Mouse (Mus musculus) embryo, embryonic 9.5 days (tissue): ENCODE measurements around the gene Cd320.
"Not testable (repeated sequence)": the region's sequence is repeated elsewhere in the genome, so short reads cannot be mapped to it uniquely, and the experiment has no call there.

Source experiments
- DNase-seq: peaks from one replicate; pipeline ENCODE4 v3.0.0-alpha.2; 2017; ENCODE audit errors: extremely low spot score

The Cd320 gene

GRCm38 (mm10) chr17:33842966-33843795, at the start of gene Cd320:
Gene Cd320, plus strand, starts transcription at chr17:33843091.
- peak; percentile 92 for DNase-seq

GRCm38 (mm10) chr17:33798306-33798705, 44.6 kb upstream of the Cd320 start:
- DNase-seq: no peak

- DNase-seq: no peak
These were observed 43.6 kb upstream of the Cd320 start for GRCm38 (mm10) chr17:33799277-33799676.

GRCm38 (mm10) chr17:33802221-33802620, 40.7 kb upstream of the Cd320 start:
- DNase-seq: no peak

GRCm38 (mm10) chr17:33804205-33804604, 38.7 kb upstream of the Cd320 start:
- DNase-seq: no peak

- DNase-seq: no peak
These were observed 38.1 kb upstream of the Cd320 start for GRCm38 (mm10) chr17:33804745-33805144.

- no peak for DNase-seq
These were observed 35.6 kb upstream of the Cd320 start for GRCm38 (mm10) chr17:33807181-33807888.

GRCm38 (mm10) chr17:33808192-33808591, 34.7 kb upstream of the Cd320 start:
- no peak for DNase-seq

GRCm38 (mm10) chr17:33810334-33811141, 32.4 kb upstream of the Cd320 start, which contains the start of gene Kank3:
Gene Kank3, plus strand, starts transcription at chr17:33810519.
- DNase-seq: peak; percentile 95

- no peak for DNase-seq
These were observed 31.8 kb upstream of the Cd320 start for GRCm38 (mm10) chr17:33811142-33811516.

- no peak for DNase-seq
These were observed 30.4 kb upstream of the Cd320 start for GRCm38 (mm10) chr17:33812475-33812874.

- DNase-seq: no peak
These were observed 29.9 kb upstream of the Cd320 start for GRCm38 (mm10) chr17:33812990-33813389.

GRCm38 (mm10) chr17:33815399-33815798, 27.5 kb upstream of the Cd320 start:
- no peak for DNase-seq

- DNase-seq: no peak
These were observed 26.3 kb upstream of the Cd320 start for GRCm38 (mm10) chr17:33816612-33817011.

GRCm38 (mm10) chr17:33817184-33817968, 25.5 kb upstream of the Cd320 start:
- peak; percentile 95 for DNase-seq

- no peak for DNase-seq
These were observed 24.8 kb upstream of the Cd320 start for GRCm38 (mm10) chr17:33817969-33818643.

GRCm38 (mm10) chr17:33822436-33822959, 20.4 kb upstream of the Cd320 start:
- DNase-seq: no peak

- not testable (repeated sequence) for DNase-seq
These were observed 19.7 kb upstream of the Cd320 start for GRCm38 (mm10) chr17:33823171-33823570.

GRCm38 (mm10) chr17:33824084-33824996, 18.6 kb upstream of the Cd320 start, which contains the start of the genes Rps28 and Ndufa7:
Gene Rps28, minus strand, starts transcription at chr17:33824562.
Gene Ndufa7, plus strand, starts transcription at chr17:33824572.
- peak; percentile 97 for DNase-seq
